21 mouse cellular contexts compared by ENCODE assay signal in genomic region chr17:78769341-78769740, GRCm38 (mm10). TPM values are rescaled to one million over a fixed set of nuclear protein-coding genes. Genes with fewer than 3 reads are reported as not detected.
DNase-seq lines count a peak whose midpoint lies in the region; ATAC-seq lines count a peak whose summit lies in the region.
"Had no signal": no experiment of that assay in that cellular context is flagged by ENCODE, and none has a peak within 500 bp of the region (broad histone marks: within the 10 kb centered on the region; RNA-seq: fewer than 3 reads in every experiment).

No protein-coding gene starts in this region.

- peak overlapping the region; percentile 73; the same call in 1 of the 2 replicates for H3K27ac ChIP-seq in heart, embryonic 11.5 days (ENCODE audit: low read depth, low read length)
- peak overlapping the region; percentile 94 for H3K27ac ChIP-seq in heart, embryonic 16.5 days (ENCODE audit: low read length)
- H3K27ac ChIP-seq: embryonic facial prominence, embryonic 13.5 days; forebrain, embryonic 12.5 days; hindbrain, embryonic 10.5 days; hindbrain, embryonic 15.5 days had no signal

- peak; percentile 88 for DNase-seq in heart, adult 11 months
- DNase-seq in heart, adult 9 months (ENCODE audit: low spot score in 2 of 2) = no peak
- DNase-seq in heart, postnatal 4 days = no peak
- DNase-seq in left cerebral cortex, postnatal 10 days (ENCODE audit: extremely low spot score in 1 of 2, low spot score in 2 of 2) = no peak
- no peak for DNase-seq in yolk sac, embryonic 10.5 days (ENCODE audit: low spot score)
- DNase-seq: adrenal gland, postnatal 14 days; cerebellum, adult 18-20 months; cerebellum, adult 9-11 months; cerebellum, postnatal 36 days; forebrain, postnatal 0 days; gastrocnemius, postnatal 14 days; kidney, adult 8-10 months had no signal

- 0 out of 2 replicates have a peak, but pooled peaks have one; percentile 58 for ATAC-seq in heart, embryonic 11.5 days (replicated peaks; ENCODE audit: insufficient number of reproducible peaks, low FRiP score, low TSS enrichment)
- ATAC-seq in heart, embryonic 16.5 days (replicated peaks; ENCODE audit: extremely low read depth, insufficient read depth, low FRiP score) = peak; percentile 85
- ATAC-seq: activated CD4-positive, CD25-positive, alpha-beta regulatory T cell, adult 4 months; forebrain, postnatal 0 days; intestine, embryonic 16.5 days; Patski had no signal

- no peak overlapping the region for H3K4me3 ChIP-seq in heart, embryonic 11.5 days (ENCODE audit: low read depth, low read length)
- H3K4me3 ChIP-seq in heart, embryonic 16.5 days (ENCODE audit: low read length) = no peak overlapping the region
- H3K4me3 ChIP-seq: embryonic facial prominence, embryonic 13.5 days; forebrain, embryonic 12.5 days; hindbrain, embryonic 10.5 days; hindbrain, embryonic 15.5 days had no signal

- H3K9ac ChIP-seq in heart, embryonic 11.5 days (ENCODE audit: low read depth, low read length) = no peak overlapping the region
- peak overlapping the region; percentile 34; the same call in 1 of the 2 replicates for H3K9ac ChIP-seq in heart, embryonic 16.5 days (ENCODE audit: low read length)
- H3K9ac ChIP-seq: embryonic facial prominence, embryonic 13.5 days; forebrain, embryonic 12.5 days; forebrain, postnatal 0 days; hindbrain, embryonic 15.5 days had no signal

- 38% methylated on average over 3 of the region's 3 CpGs for WGBS in heart, embryonic 11.5 days (ENCODE audit: insufficient replicate concordance)
- 40% methylated on average over 3 of the region's 3 CpGs for WGBS in heart, embryonic 16.5 days

- no peaks in the 10 kb centered on the region for H3K9me3 ChIP-seq in heart, embryonic 11.5 days (replicated peaks; ENCODE audit: control insufficient read depth, low read length)
- H3K9me3 ChIP-seq in heart, embryonic 16.5 days (replicated peaks; ENCODE audit: control insufficient read depth, low read length) = no peaks in the 10 kb centered on the region
- H3K9me3 ChIP-seq: embryonic facial prominence, embryonic 13.5 days; forebrain, embryonic 12.5 days; hindbrain, embryonic 10.5 days; hindbrain, embryonic 15.5 days had no signal

- H3K27me3 ChIP-seq in heart, embryonic 11.5 days (ENCODE audit: control insufficient read depth, insufficient read depth, low read length) = no peaks in the 10 kb centered on the region
- no peaks in the 10 kb centered on the region for H3K27me3 ChIP-seq in heart, embryonic 16.5 days (ENCODE audit: control insufficient read depth, insufficient read depth, low read length)
- H3K27me3 ChIP-seq: embryonic facial prominence, embryonic 13.5 days; forebrain, embryonic 12.5 days; hindbrain, embryonic 15.5 days; Patski had no signal

- peaks cover 22% of the 10 kb centered on the region for H3K4me1 ChIP-seq in heart, embryonic 11.5 days (ENCODE audit: control insufficient read depth, insufficient read depth, low read length)
- peaks cover 35% of the 10 kb centered on the region for H3K4me1 ChIP-seq in heart, embryonic 16.5 days (ENCODE audit: control insufficient read depth, insufficient read depth, low read length)
- H3K4me1 ChIP-seq: embryonic facial prominence, embryonic 13.5 days; forebrain, embryonic 12.5 days; hindbrain, embryonic 10.5 days; hindbrain, embryonic 15.5 days had no signal

- no peak overlapping the region for H3K4me2 ChIP-seq in heart, embryonic 11.5 days
- H3K4me2 ChIP-seq in heart, embryonic 16.5 days (ENCODE audit: low read depth, low read length) = no peak overlapping the region
- H3K4me2 ChIP-seq: embryonic facial prominence, embryonic 13.5 days; forebrain, embryonic 12.5 days; hindbrain, embryonic 15.5 days had no signal

- H3K36me3 ChIP-seq in heart, embryonic 11.5 days (ENCODE audit: control insufficient read depth, insufficient read depth, low read length) = peaks cover 5% of the 10 kb centered on the region; the same call in 1 of the 2 replicates
- H3K36me3 ChIP-seq in heart, embryonic 16.5 days (ENCODE audit: control insufficient read depth, insufficient read depth) = peaks cover 18% of the 10 kb centered on the region; the same call in 1 of the 2 replicates

- intact Hi-C loops in left cerebral cortex, postnatal 10 days (cut with DNase I) = no loop called here

RNA-seq across cellular contexts. Expression of gene Strn, which starts 32.3 kb away (rescaled TPM):
- 12.5 and 14.2 TPM in 2 replicates for polyA plus RNA-seq in heart, embryonic 11.5 days (2014; fragmentation: Nextera tagmentation; extraction: Ambion mirVana)
- 10 to 100 TPM; 49.7 to 52.8 TPM for total RNA-seq in heart, postnatal 4 days (2021)
- polyA plus RNA-seq in heart, embryonic 16.5 days (2015; fragmentation: Nextera tagmentation; extraction: Ambion mirVana) = 12.4 and 12.7 TPM in 2 replicates
- 10 to 100 TPM; 69.0 to 76.0 TPM for total RNA-seq in left cerebral cortex, postnatal 10 days (2021)
